Mouse (Mus musculus): Measurements from ENCODE around the gene Plekha5. TPM values are rescaled to one million over a fixed set of nuclear protein-coding genes. Genes with fewer than 3 reads are reported as not detected.

Plekha5 gene
- total RNA-seq (2023) = 15.3 to 21.1 TPM (median 17.2 TPM) in 4 replicates

GRCm38 (mm10) chr6:140423846-140424200 is at the start of gene Plekha5:
TSS of gene Plekha5 (plus strand) at chr6:140424054.

DNA sequence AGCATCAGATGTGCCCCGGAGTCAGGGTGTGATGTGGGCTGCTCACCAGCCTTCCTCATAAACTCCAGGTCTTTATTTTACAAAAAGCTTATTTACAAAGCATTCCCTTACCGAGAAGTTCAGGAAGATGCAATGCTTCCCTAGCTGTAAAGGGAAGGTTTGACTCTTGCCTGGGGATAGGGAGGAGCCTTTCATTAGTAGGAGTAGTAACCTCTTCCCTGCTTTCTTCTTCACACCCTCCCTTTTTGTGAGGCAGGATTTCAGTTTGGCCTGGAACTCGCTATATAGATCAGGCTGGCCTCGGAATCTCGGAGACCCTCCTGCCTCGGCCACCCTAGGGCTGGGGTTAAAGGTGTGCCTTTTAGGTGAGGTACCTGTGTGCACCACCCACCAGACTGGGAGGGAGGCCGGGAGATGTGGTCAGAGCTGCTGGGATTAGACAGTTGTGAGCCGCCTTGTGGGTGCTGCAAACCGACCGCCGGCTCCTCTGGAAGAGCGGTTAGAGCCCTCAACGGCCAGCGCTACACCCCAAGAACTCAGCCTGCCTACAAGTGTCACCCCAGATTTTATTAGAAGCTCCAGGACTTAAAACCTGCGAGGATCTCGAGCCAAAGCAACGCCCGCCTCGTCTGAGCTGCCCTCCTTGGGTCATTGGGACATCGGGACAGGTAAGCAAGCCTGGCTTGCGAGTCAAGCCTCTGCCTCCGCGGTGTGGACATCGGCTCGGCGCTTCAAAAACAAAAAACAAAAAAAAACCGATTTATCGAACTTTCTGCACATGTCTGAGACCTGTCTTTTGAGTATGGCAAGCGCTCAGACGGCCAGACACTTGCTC is 198.8 kb downstream of the Plekha5 start, which contains the start of gene Aebp2:
TSS of gene Aebp2 (plus strand) at position 273 of the 835 bp plus-strand sequence.

Other genes with a start within 250 kb of the Plekha5 start
- gene Aebp2, start 198.6 kb downstream of the Plekha5 start, total RNA-seq (2023) = 60.6 to 67.0 TPM (median 64.8 TPM) in 4 replicates